Mouse (Mus musculus) cerebellum, adult 11 months (tissue): ENCODE data around the gene Map2k7.

Experiments used
- DNase-seq: peaks from one replicate; pipeline ENCODE4 v3.0.0; 2022

The Map2k7 gene

GRCm38 (mm10) chr8:4259125-4259804 is 20.7 kb downstream of the Map2k7 start, which contains the start of gene Ctxn1:
TSS of gene Ctxn1 (minus strand) at chr8:4259274.
- DNase-seq = peak; percentile 67

GRCm38 (mm10) chr8:4259805-4260170 is 21.2 kb downstream of the Map2k7 start:
- no peak for DNase-seq

DNA sequence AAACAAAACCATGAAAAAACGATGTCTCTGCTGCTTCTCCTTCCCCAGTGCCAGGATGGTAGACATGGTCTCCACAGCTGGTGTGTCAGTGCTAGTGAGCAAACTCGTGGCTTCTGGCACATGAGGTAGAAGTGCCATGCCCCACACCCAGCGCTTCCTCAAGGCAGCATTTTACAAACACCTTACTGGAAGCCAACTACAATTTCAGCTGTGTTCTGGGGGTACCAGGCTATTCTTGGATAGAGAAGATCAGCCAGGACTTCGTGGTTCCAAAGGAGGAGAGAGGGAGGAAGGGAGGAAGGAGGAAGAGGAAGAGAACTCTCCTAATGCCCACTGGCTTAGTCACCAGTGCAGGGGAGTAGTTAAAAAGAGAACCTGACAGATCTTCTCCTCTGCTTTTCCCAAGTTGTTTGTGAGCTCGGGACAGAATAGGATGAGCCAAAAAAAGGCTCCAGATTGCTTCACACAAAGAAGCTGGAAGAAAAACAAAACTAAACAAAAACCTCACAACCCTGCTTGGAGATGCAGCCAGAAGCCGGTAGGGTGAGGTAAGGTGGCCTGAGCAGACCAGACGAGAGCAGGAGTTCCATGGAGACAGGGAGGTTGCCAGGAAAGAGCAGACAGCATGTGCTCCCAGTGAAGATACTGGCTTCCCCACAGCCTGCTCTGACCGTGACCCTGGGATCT is 24.7 kb downstream of the Map2k7 start:
- DNase-seq = no peak

GRCm38 (mm10) chr8:4265160-4265914 is 26.8 kb downstream of the Map2k7 start:
- no peak for DNase-seq

GRCm38 (mm10) chr8:4267627-4268026 is 29.1 kb downstream of the Map2k7 start:
- DNase-seq = no peak

- no peak for DNase-seq
Observed at GRCm38 (mm10) chr8:4269609-4270008, 31.1 kb downstream of the Map2k7 start.

GRCm38 (mm10) chr8:4275275-4276110 is 37.0 kb downstream of the Map2k7 start, which contains the start of gene Timm44:
TSS of gene Timm44 (minus strand) at chr8:4275913.
- peak; percentile 94 for DNase-seq

DNA sequence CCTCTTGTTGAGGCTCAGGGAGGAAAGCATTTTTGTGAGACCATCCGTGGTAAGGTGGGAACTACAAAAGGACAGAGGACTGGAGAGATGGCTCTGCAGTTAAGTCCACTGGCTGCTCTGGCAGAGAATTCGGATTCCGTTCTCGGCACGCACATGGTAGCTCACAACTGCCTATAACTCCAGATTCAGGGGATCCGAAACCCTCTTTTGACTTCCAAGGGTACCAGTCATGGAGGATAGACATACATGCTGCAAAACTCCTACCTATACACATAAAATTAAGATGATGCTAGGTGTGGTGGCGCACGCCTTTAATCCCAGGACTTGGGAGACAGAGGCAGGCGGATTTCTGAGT is 37.5 kb downstream of the Map2k7 start:
- no peak for DNase-seq

DNA sequence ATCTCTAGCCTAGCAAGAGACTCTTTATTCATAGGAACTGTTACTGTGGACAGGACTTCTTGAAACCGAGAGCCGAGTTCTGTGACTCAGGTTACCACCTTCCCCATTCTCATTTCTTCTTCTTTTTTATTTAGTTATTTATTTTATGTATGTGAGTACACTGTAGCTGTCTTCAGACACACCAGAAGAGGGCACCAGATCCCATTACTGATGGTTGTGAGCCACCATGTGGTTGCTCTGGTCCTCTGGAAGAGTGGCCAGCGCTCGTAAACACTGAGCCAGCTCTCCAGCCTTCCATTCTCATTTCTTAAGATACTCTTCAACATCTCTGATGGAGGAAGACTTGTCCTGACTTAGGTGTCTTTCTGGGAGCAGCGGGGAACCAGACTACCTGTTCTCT is 54.2 kb downstream of the Map2k7 start:
- DNase-seq = no peak
